Mouse (Mus musculus) stomach, postnatal 0 days (tissue): ENCODE measurements at regions not wholly inside any gene's neighbourhood (a gene's known extent, or its start where the extent isn't known, plus 50 kb on each side); places are given as distances from the start of the nearest gene placed in this dataset.

Experiments
- CTCF ChIP-seq: IDR thresholded peaks from 2 replicates; pipeline ENCODE4 v1.5.1; 2016; ENCODE audit warnings: antibody characterized with exemption, low read depth, mild to moderate bottlenecking, moderate library complexity
- EP300 ChIP-seq: optimal IDR thresholded peaks from 2 replicates; pipeline ENCODE3; 2016; ENCODE audit warnings: antibody characterized with exemption

GRCm38 (mm10) chr11:63678382-63678905 is 243.6 kb downstream of the Hs3st3b1 start:
- no peak for TF ChIP-seq CTCF
- TF ChIP-seq EP300: no peak
